Mouse (Mus musculus) embryo, embryonic 11 days (tissue): ENCODE measurements around the gene Tbc1d25.

ENCODE experiments used
- DNase-seq: peaks from one replicate; pipeline ENCODE4 v3.0.0-alpha.2; 2015

Gene Tbc1d25

DNA sequence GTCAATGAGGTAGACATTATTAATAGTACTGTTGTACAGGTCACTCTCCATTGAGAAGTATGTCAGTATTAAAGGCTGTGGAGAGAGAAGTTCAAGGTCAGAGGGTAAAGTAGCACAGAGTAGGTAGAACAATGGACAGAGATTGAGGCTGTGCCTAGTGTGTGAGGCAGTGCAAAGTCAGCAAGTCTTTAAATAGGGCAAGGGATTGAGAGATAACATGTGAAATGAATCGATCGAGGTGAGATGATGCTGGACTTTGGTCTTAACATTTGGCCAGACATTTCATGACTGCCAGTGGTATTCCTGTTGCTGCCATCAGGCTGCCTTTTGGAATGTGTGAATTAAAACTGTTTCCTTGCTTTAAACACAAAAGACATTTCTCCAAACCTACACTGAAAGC lies 2.9 kb upstream of the Tbc1d25 start:
- DNase-seq, result no peak

DNA sequence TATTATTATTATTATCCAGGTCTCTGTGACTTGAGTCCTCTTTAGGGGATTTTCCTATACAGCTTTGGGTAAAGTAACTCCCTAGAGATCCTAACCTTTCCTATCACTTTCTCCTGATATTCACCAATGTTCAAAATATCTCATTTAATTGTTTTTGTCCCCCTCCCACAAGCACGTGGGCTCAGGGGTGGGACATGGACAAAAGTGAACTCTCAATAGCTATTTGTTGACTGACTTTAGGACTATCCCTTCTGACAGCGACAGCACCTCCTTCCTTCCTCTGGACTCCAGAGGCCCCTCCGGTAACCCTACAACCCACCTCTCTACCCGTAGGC lies 845 bp downstream of the Tbc1d25 start:
- DNase-seq, result no peak

DNA sequence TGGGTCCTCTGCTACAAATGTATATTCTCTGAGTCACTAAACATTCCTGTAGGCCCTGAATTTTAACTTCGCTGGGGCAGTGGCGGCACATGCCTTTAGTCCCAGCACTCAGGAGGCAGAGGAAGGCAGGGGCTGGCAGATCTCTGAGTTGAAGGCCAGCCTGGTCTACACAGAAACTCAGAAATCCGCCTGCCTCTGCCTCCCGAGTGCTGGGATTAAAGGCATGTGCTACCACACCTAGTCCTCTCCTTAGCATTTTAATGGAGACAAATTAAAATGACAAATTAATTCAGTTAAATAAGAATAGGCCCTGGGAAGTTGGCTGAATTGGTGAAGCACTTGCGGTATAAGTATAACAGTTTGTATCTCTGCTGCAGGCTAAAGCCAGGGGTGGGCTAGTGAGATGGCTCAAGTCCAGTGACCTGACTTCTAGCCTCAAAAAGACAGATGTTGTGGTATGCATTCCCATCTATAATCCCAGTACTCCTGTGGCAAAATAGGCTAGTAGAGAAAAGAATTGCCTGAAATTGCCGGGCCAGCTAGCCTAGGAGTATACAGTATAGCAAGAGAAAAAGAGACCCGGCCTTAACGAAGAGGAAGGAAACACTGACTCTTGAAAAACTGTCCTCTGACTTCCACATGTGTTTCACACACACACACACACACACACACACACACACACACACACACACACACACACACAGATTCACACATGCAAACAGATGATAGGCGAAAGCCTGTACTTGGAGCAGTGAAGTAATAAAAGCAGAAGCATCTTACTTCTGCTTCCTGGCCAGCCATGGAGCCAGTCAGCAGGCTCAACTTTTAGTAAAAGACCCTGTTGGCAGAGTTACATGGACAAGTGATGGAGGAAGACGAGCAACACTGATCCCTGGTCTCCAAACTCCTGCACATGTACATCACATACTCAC lies 8.0 kb downstream of the Tbc1d25 start:
- no peak for DNase-seq

DNA sequence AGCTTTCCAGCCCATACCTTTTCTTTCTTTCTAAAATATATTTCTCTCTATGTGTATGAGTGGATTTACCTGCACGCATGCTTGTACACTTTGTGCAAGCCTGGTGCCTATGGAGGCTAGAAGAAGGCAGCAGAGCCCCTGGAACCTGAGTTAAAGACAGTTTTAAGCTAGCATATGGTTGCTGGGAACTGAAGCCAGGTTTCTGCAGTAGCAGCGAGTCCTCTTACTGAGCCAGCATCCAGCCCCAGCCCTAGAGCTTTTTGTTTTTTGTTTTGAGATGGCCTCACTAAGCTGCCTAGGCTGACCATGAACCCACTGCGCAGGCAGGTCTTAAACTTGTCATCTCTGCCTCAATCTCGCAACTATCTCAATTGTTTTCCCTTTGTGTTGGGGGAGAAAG lies 11.5 kb downstream of the Tbc1d25 start:
- no peak for DNase-seq

DNA sequence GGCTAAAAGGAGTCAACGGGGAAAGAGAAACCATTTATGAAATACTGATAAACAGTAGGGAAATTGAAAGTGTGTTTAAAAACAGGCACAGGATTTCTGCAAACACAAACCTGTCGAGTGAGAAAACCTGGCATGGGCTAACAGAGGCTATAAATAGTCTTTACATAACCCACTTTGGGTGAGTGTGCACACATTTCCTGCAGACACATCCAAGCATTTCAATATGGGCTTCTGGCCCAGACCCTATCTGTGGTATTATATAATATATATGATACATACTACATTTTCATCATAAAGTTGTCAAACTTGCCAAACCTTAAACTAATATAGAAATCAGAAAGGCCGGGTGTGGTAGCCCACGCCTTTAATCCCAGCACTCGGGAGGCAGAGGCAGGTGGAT lies 12.9 kb downstream of the Tbc1d25 start:
- DNase-seq, result no peak

DNA sequence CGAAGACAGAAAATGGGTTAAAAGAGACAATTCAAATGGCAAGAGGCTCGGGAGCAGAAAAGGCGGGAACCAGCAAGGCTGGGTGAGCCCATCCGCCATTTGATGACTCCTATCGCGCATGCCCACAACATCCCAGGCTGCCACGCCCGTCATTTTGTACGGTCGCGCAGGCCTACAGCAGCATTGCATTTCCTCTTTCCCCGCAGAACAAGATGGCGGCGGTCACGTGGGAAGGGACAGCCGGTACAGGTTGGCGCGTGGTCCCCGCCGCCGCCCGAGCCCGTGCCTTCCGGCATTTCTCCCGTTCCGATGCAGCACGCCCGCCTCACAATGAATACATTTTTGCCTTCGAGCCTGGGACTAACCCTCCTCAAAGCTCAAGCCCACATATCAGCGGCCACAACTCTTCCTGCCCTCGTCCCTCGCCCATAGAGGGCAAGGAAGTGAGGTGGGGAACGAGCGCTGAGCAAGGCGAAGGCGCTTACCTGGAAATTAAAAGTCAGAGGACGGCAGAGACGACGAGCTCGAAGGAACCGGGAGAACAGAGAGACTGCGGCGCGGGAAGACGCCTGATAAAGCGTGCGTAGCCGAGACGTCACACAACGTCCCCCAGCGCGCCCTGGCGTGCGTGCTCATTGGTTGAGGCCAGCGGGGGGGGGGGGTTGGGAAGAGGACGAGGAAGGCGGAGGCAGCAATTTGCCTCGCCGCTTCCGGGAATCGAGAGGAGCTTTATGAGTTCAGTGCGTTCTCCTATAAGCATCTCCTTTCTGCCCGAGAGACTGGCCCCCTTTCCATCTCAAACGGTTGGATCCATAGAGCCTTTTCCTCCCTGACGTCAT lies 30.6 kb downstream of the Tbc1d25 start, which contains the start of gene Rbm3:
Gene Rbm3 (minus strand): TSS at position 728 of the 839 bp plus-strand sequence.
- DNase-seq, result peak; percentile 91

DNA sequence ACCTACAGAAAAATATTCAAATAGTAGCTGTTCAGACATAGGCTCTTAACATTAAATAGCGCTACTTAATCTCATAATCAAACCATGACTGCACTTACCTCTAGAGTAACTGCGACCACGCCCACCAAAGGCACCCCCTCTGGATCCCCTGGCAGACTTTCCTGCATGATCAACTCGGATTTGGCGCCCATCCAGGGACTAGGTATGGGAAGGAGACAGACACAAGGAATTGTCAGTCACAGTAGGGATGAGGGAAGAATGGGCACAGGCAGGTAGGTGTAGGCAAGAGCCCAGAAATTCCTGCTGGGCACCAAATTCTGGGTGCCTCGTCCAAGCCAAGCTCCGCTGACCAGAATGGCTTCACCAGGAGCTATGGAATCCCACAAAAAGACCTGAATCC lies 32.2 kb downstream of the Tbc1d25 start:
- DNase-seq, result no peak

DNA sequence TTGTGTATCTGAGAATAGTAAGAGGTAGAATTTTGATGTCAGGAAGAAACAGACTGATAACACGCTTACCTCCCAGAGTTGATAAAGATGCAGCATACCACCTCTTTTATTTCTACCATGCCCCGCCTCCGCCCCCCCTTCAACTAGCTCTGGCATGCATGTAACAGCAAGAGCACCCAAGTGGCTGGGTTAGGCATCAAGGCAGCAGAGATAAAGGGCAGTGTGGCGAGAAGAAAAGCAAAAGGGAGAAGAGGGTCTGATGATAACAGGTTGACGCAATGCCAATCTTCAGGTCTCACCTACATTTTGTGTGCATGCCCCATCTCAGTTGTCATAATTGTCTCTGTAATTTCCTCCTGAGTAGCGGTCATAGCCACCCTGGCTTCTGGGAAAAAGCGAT lies 33.0 kb downstream of the Tbc1d25 start:
- DNase-seq, result no peak

DNA sequence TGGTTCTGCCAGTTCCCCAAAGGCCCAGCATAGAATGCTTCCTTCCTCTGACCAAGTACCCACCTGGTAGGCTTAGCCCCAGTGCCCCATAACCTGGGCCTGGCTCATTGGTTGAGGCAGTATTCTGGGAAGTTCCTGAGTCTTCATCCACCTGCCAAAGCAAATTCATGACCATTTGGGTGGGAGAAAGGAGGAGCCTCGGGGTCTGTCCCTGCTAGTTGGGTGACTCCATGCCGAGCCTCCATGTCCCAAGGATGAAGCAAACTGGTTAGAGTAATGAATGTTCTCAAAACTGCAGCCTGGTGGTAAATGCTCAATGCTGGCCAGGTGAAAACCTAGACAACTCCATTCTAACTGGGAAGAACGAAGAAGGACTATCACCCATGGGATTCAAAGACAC lies 34.9 kb downstream of the Tbc1d25 start:
- DNase-seq, result no peak

DNA sequence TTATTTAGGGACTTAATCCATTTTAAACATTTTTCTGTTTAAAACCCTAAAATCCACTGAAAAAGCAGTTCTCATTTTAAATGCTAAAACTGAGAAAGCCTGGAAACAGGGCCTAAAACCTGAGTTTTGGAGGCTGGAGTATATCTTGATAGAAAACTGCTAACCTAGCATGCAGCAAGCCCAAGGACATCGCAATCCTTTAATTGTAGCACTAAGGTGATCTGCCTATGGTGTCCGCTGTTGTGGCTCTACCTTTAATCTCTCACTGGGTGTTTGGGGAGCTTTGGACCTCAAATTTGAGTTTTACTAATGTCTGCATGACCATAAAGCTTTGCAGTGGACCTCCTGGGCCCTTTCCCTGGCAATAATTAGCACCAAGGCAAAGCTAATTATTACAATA lies 35.5 kb downstream of the Tbc1d25 start:
- DNase-seq, result no peak

DNA sequence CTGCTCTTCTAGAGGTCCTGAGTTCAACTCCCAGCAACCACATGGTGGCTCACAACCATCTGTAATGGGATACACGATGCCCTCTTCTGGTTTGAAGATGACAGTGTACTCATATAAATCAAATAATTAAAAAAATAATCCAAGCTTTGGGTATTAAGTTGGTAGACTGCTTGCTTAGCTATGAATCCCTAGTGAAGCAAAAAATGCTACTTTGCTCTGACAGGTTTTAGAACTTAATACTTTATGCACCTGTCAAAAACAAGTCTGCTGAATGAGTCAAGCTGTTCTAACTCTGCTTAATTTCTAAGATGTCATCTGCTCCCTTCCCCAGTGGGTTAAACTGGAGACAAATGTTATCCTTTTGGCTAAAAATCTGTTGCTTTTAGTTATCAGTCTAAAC lies 36.5 kb downstream of the Tbc1d25 start:
- DNase-seq, result no peak

DNA sequence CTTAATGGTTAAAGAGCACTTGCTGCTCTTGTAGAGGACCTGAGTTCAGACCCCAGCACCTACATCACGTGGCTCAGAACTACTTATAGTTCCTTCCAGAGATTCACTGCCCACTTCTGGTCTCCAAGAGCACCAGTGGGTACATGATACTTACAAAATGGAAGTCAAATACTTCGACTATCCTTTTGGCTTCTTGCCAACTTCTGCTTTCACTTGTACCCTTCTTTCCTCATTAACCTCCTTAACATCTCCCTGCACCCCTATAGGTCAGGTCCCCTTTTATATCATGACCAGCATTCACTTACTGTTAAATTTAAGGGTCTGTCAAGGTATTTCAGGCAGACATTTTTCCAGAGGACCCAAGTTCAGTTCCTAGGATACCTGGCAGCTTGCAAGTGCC lies 40.1 kb downstream of the Tbc1d25 start:
- DNase-seq, result no peak

DNA sequence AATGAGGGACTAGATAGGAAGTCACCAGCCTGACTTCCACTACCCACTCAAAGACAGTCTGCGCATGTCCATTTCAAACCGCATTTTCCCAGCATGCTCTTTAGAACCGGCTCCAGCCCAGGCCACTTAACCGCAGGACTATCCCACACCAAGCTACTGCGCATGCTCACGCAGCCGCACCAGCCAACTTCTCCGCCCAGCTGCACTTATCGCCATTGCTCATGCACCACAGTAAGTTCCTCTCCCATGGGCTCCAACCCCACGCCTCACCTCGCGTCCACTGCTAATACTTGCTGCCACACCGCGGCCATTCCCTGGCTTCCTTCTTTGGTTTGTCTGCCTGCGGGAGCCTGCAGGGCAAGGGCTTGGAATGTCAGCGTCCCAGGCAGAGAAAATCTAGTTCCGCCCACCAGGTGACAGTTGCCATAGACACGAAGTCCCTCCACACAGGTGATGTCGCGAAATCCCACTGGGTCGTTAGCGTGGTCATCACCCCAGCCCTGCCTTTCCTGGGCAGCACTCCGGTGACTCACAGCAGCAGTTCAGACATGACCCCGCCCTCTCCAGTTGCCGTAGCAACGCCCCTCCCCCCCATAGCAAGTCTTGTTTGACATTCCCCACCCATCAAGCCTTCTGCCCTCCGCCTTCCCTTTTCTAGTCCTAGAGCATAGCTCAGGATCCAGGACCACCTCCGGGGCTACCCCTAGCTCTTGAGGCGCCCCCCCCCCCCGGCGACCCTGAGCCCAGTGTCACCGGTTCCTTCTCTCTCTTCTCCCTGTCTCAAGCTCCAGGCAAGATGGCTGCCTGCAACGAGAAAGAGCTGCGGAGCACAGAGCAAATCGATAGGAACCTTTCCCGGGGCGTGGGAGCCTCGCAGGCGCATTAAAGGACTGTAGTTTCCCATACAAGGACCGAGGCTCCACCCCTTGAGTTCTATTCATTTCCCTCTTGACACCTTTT lies 43.7 kb downstream of the Tbc1d25 start, which contains the start of gene Wdr13:
Gene Wdr13 (minus strand): TSS at position 876 of the 960 bp plus-strand sequence.
- peak; percentile 89 for DNase-seq

DNA sequence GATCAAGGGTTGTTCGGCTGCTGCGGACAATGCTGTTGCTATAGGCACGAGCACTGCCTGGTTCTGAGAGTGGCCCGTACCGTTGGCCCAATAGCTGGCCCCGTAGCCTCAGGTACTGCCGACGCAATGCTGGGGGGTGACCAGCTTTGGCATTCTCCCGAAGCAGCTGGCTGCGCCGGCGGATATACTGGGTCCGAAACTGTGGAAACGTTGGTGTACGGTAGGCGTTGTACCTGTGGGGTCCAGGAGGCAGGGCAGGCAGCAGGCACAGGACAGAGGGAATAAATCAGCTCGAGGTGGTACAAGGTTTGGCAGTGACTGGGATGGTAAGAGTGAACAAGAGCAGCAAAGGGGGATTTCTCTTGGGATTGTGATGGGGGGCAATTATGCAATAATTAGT lies 44.6 kb downstream of the Tbc1d25 start:
- DNase-seq, result no peak

DNA sequence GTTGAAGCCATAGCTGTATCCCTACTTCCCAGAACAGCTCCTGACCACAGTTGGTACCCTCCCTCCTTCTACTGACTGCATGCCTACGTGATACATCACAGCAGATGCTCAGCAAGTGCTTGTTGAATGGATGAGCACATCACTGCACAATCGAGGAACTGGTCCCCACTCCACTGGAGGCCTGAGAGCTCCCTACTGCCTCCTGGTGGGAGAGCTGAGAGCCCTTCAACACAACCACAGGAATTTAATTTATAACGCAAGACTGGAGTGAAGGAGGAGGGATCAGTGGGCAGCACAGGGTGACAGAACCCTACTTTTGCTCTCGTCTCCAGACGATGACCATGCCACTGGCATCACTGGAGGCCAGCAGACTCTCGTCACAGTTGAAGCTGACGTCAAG lies 50.7 kb downstream of the Tbc1d25 start:
- DNase-seq, result no peak

DNA sequence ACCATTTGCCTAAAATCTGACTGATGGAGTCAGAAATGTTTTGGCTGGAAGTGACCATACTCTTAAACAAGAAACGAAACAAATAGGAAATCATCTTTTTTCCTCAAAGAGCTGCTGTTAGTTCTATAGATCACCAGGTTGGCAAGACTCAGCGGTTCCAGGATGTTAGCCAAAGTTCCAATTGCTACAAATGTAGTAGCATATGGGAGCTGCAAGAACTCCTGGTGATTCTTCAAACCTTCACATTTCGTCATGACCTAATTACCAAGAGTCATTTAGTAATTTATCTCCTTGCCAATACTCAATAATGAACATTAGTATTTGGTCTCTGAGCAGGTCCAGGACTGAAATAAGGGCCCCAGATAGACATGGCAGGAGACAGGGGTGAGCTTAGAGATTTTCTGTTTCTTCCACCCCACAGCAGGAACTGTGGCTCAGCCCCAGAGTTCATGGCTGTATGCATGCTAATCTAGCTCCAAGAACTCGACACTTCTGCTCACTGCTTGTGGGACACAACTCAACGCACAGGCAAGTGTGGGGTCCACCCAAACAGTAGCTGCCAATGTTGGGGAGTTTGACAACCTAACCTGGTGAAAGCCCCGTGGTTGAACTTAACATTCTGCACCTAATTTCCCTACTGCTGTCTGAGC lies 52.0 kb downstream of the Tbc1d25 start:
- no peak for DNase-seq

DNA sequence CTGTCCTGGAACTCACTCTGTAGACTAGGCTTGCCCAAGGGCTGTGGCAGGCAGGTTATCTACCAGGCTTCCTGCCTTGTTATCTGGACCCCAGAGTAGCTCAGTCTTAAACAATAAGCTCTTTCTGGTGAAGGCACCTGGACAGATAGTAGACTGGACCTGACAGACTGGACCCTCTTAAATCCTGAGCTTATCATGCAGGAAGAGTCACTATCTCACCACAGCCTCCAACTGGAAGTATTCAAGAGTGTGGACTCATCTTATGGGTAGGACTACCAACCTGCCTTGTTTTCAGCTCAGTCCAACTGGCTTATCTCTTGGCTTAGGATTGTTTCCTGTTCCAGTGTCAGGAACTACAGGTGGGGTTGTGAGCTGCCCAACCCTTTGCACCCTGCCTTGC lies 58.7 kb downstream of the Tbc1d25 start:
- DNase-seq, result no peak

DNA sequence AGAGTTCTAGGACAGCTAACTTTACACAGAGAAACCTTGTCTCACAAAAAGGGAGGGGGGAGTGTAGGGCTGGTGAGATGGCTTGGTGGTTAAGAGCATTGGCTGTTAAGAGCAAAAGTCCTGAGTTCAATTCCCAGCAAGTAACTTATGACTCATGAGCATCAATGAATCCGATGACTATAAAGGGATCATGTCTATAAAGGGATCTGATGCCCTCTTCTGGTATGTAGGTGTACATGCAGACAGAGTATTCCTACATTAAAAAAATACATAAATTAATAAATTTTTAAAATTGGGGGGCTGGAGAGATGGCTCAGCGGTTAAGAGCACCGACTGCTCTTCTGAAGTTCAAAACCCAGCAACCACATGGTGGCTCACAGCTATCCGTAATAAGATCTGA lies 60.7 kb downstream of the Tbc1d25 start:
- DNase-seq, result no peak

DNA sequence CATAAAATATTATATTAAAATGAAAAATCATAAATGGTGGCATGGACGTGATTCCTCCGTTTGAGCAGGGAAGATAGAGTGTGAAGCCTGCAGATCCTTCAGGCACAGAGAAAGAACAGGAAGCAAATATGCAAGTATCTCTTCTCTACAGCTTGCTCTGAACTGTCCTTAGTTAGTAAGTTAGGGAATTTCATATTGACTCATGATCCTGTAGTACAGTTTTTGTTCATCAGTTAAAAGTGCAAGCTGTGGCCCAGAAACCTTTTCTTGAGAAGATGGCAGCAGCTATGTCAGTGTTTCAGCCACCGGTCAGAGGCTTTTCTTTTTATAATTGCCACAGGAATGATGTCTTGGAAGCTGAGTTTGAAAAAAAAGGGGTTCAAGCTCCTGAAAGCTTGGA lies 71.0 kb downstream of the Tbc1d25 start:
- DNase-seq, result no peak
